Mouse (Mus musculus): Measurements from ENCODE around the gene Zp3. TPM values are rescaled to one million over a fixed set of nuclear protein-coding genes. Genes with fewer than 3 reads are reported as not detected.

Zp3 gene
- polyA plus RNA-seq, 1 experiment: 0.11 TPM

- Histone ChIP-seq H3K27me3 (ENCODE audit: control insufficient read depth, insufficient read depth, insufficient read length) (no peaks in the 10 kb centered on the region), H3K4me3 (peak overlapping the region; percentile 16), H3ac (ENCODE audit: control insufficient read depth, insufficient read length) (no peak overlapping the region), H3K79me2 (ENCODE audit: control insufficient read depth, insufficient read depth) (peaks cover 9% of the 10 kb centered on the region), H3K4me2 (ENCODE audit: low read depth) (peak overlapping the region; percentile 90), H3K36me3 (ENCODE audit: control insufficient read depth, insufficient read depth) (no peaks in the 10 kb centered on the region)
- no peak for TF ChIP-seq CEBPB (IDR thresholded peaks at IDR 0.05; ENCODE audit: insufficient read depth, poor library complexity, severe bottlenecking)
- peak; percentile 83 for TF ChIP-seq POLR2AphosphoS2 (IDR thresholded peaks at IDR 0.05; ENCODE audit: insufficient read length, low read depth)
- no peak for TF ChIP-seq MYOG (IDR thresholded peaks at IDR 0.05; ENCODE audit: control insufficient read depth in 1 of 3, insufficient read depth in 1 of 3, insufficient read length in 2 of 3, low read depth in 2 of 3)
- peak; percentile 75 for TF ChIP-seq POLR2A (IDR thresholded peaks at IDR 0.05; ENCODE audit: insufficient read length, low read depth)
- peak in 1 of 3 experiments; percentile 40 for TF ChIP-seq MYOD1 (IDR thresholded peaks at IDR 0.05; ENCODE audit: control insufficient read depth in 1 of 3, insufficient read length in 2 of 3, low read depth in 2 of 3)
- TF ChIP-seq TCF12 (IDR thresholded peaks at IDR 0.05; ENCODE audit: insufficient read depth, poor library complexity, severe bottlenecking): no peak
- no peak for TF ChIP-seq USF1 (IDR thresholded peaks at IDR 0.05; ENCODE audit: low read depth)
- TF ChIP-seq TCF3 (IDR thresholded peaks at IDR 0.05; ENCODE audit: insufficient read length, low read depth): no peak
- no peak for TF ChIP-seq MAX (IDR thresholded peaks at IDR 0.05; ENCODE audit: low read depth)
- no peak for TF ChIP-seq REST (IDR thresholded peaks at IDR 0.05; ENCODE audit: insufficient read depth, insufficient read length)
- TF ChIP-seq SRF (IDR thresholded peaks at IDR 0.05; ENCODE audit: control insufficient read depth, insufficient read length, low read depth): peak; percentile 15
- no peak for TF ChIP-seq E2F4 (IDR thresholded peaks at IDR 0.05; ENCODE audit: insufficient read depth)
Measured at GRCm38 (mm10) chr5:135957207-135957974, 22.5 kb upstream of the Zp3 start.

GRCm38 (mm10) chr5:135958367-135958766, 21.5 kb upstream of the Zp3 start:
- peak overlapping the region; percentile 16 for H3K4me3 ChIP-seq
- peak overlapping the region; percentile 90 for H3K4me2 ChIP-seq (ENCODE audit: low read depth)
- H3K27me3 ChIP-seq (ENCODE audit: control insufficient read depth, insufficient read depth, insufficient read length): no peaks in the 10 kb centered on the region
- no peak overlapping the region for H3ac ChIP-seq (ENCODE audit: control insufficient read depth, insufficient read length)
- no peaks in the 10 kb centered on the region for H3K36me3 ChIP-seq (ENCODE audit: control insufficient read depth, insufficient read depth)
- peaks cover 9% of the 10 kb centered on the region for H3K79me2 ChIP-seq (ENCODE audit: control insufficient read depth, insufficient read depth)
- TF ChIP-seq REST (IDR thresholded peaks at IDR 0.05; ENCODE audit: insufficient read depth, insufficient read length): no peak
- no peak for TF ChIP-seq CEBPB (IDR thresholded peaks at IDR 0.05; ENCODE audit: insufficient read depth, poor library complexity, severe bottlenecking)
- TF ChIP-seq USF1 (IDR thresholded peaks at IDR 0.05; ENCODE audit: low read depth): no peak
- no peak for TF ChIP-seq MAX (IDR thresholded peaks at IDR 0.05; ENCODE audit: low read depth)
- TF ChIP-seq POLR2AphosphoS2 (IDR thresholded peaks at IDR 0.05; ENCODE audit: insufficient read length, low read depth): peak; percentile 19
- TF ChIP-seq SRF (IDR thresholded peaks at IDR 0.05; ENCODE audit: control insufficient read depth, insufficient read length, low read depth): no peak
- peak; percentile 27 for TF ChIP-seq POLR2A (IDR thresholded peaks at IDR 0.05; ENCODE audit: insufficient read length, low read depth)

GRCm38 (mm10) chr5:135959911-135960310, 20.0 kb upstream of the Zp3 start:
- Histone ChIP-seq H3K4me2 (ENCODE audit: low read depth) (no peak overlapping the region), H3K4me3 (no peak overlapping the region), H3K36me3 (ENCODE audit: control insufficient read depth, insufficient read depth) (no peaks in the 10 kb centered on the region), H3K27me3 (ENCODE audit: control insufficient read depth, insufficient read depth, insufficient read length) (no peaks in the 10 kb centered on the region), H3K79me2 (ENCODE audit: control insufficient read depth, insufficient read depth) (peaks cover 9% of the 10 kb centered on the region), H3ac (ENCODE audit: control insufficient read depth, insufficient read length) (no peak overlapping the region)
- TF ChIP-seq USF1 (IDR thresholded peaks at IDR 0.05; ENCODE audit: low read depth): no peak
- TF ChIP-seq E2F4 (IDR thresholded peaks at IDR 0.05; ENCODE audit: insufficient read depth): no peak
- TF ChIP-seq POLR2A (IDR thresholded peaks at IDR 0.05; ENCODE audit: insufficient read length, low read depth): no peak
- TF ChIP-seq SRF (IDR thresholded peaks at IDR 0.05; ENCODE audit: control insufficient read depth, insufficient read length, low read depth): no peak

- peak overlapping the region; percentile 38 for H3K4me3 ChIP-seq
- no peak overlapping the region for H3ac ChIP-seq (ENCODE audit: control insufficient read depth, insufficient read length)
- no peaks in the 10 kb centered on the region for H3K27me3 ChIP-seq (ENCODE audit: control insufficient read depth, insufficient read depth, insufficient read length)
- no peaks in the 10 kb centered on the region for H3K36me3 ChIP-seq (ENCODE audit: control insufficient read depth, insufficient read depth)
- H3K4me2 ChIP-seq (ENCODE audit: low read depth): peak overlapping the region; percentile 98
- peaks cover 9% of the 10 kb centered on the region for H3K79me2 ChIP-seq (ENCODE audit: control insufficient read depth, insufficient read depth)
- TF ChIP-seq TCF12 (IDR thresholded peaks at IDR 0.05; ENCODE audit: insufficient read depth, poor library complexity, severe bottlenecking): no peak
- TF ChIP-seq USF1 (IDR thresholded peaks at IDR 0.05; ENCODE audit: low read depth): no peak
- TF ChIP-seq MYOG (IDR thresholded peaks at IDR 0.05; ENCODE audit: control insufficient read depth in 1 of 3, insufficient read depth in 1 of 3, insufficient read length in 2 of 3, low read depth in 2 of 3): no peak
- no peak for TF ChIP-seq REST (IDR thresholded peaks at IDR 0.05; ENCODE audit: insufficient read depth, insufficient read length)
- TF ChIP-seq E2F4 (IDR thresholded peaks at IDR 0.05; ENCODE audit: insufficient read depth): no peak
- no peak for TF ChIP-seq POLR2A (IDR thresholded peaks at IDR 0.05; ENCODE audit: insufficient read length, low read depth)
- TF ChIP-seq POLR2AphosphoS2 (IDR thresholded peaks at IDR 0.05; ENCODE audit: insufficient read length, low read depth): no peak
- no peak for TF ChIP-seq SRF (IDR thresholded peaks at IDR 0.05; ENCODE audit: control insufficient read depth, insufficient read length, low read depth)
- TF ChIP-seq MAX (IDR thresholded peaks at IDR 0.05; ENCODE audit: low read depth): no peak
- TF ChIP-seq TCF3 (IDR thresholded peaks at IDR 0.05; ENCODE audit: insufficient read length, low read depth): no peak
- no peak for TF ChIP-seq MYOD1 (IDR thresholded peaks at IDR 0.05; ENCODE audit: control insufficient read depth in 1 of 3, insufficient read length in 2 of 3, low read depth in 2 of 3)
- TF ChIP-seq CEBPB (IDR thresholded peaks at IDR 0.05; ENCODE audit: insufficient read depth, poor library complexity, severe bottlenecking): no peak
Measured at GRCm38 (mm10) chr5:135960909-135961635, 18.8 kb upstream of the Zp3 start.
